Mouse (Mus musculus) megakaryocyte, embryonic 14.5 days (primary cell): ENCODE results near the gene Dclk3.

Source experiments
- FLI1 ChIP-seq: IDR thresholded peaks from 2 replicates; pipeline ENCODE4 v1.6.1; 2012; ENCODE audit warnings: low read length, inconsistent platforms, mixed read lengths
- GATA1 ChIP-seq: IDR thresholded peaks from 3 replicates; pipeline ENCODE4 v1.6.1; 2012; ENCODE audit warnings: mixed read lengths, low read length, inconsistent platforms, borderline replicate concordance

DNA sequence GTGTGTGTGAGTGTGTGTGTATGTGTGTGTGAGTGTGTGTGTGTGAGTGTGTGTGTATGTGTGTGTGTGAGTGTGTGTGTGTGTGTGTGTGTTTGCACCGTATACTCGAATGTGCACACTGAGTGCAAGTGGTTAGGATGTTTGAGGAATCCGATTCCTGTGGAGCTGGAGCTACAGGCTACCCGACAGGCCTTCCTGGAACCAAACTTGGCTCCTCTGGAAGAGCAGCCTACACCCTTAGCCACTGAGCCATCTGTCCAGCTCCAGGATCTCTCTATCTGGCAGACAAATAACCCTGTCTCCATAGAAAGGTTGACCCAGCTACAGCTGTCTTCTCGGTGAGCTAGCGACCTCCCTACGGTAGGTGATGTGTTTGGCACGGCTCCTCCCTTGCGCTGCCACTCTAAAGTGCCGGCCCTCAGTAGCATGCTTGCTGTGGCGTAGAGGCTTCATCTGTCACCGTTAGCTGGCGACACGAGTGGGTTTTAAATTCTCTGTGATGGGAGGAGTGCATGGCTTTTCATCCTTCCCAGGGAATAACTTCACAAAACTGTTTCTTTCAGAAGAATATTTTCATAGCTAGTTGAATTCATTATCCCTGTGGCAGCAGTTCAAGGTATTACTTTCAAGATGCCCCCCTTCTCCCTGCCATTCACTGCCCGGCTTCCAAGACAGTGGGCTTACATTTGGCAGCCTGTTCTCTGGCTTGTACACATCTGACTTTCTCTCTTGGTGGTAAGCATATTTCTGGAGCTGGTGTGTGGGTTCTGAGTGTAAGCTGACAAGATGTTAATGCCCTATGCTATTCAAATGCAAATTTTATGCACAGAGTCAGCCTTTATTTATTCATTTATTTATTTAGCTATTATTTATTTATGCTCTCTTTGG is 75.9 kb downstream of the Dclk3 start:
- no peak for TF ChIP-seq FLI1
- no peak for TF ChIP-seq GATA1
